In the genomic region with DNA sequence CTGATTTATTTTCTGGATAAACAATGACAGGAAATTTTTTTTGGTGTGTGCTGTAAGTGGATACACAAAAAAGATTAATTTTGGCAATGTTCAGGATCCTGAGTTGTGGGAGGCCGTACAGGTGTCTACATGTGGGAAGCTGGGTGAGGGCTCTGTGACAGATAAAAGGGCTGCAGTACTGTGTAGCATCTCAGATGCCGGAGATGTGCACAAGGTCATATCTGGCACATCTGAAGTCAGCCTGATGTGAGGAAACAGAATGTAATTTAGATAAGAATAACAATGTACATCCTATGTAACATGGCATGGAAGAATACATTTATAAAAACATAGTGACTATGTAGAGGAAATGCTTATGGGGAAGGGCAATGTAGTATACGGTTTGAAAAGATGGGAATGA, we compare ENCODE assay signal across 22 mouse cellular contexts. TPM values are rescaled to one million over a fixed set of nuclear protein-coding genes. Genes with fewer than 3 reads are reported as not detected.
"Had no signal": no experiment of that assay in that cellular context is flagged by ENCODE, and none has a peak within 500 bp of the region (broad histone marks: within the 10 kb centered on the region; RNA-seq: fewer than 3 reads in every experiment).

No protein-coding gene starts in this region.

- DNase-seq: kidney, adult 11 months; kidney, postnatal 4 days; left cerebral cortex, postnatal 4 days; liver, postnatal 0 days; right cerebral cortex, adult 18-20 months; right cerebral cortex, postnatal 14 days; right cerebral cortex, postnatal 4 days; thymus, adult 2 months had no signal

- H3K9me3 ChIP-seq: intestine, embryonic 15.5 days; limb, embryonic 12.5 days; limb, embryonic 15.5 days; lung, embryonic 15.5 days; midbrain, embryonic 12.5 days; midbrain, embryonic 15.5 days; neural tube, embryonic 12.5 days; neural tube, embryonic 15.5 days had no signal

- H3K27ac ChIP-seq: intestine, embryonic 15.5 days; limb, embryonic 12.5 days; limb, embryonic 15.5 days; liver, embryonic 14.5 days; macrophage; midbrain, embryonic 12.5 days; midbrain, embryonic 15.5 days; neural tube, embryonic 12.5 days; neural tube, embryonic 15.5 days; stomach, postnatal 0 days had no signal

- H3K9ac ChIP-seq: intestine, embryonic 15.5 days; limb, embryonic 12.5 days; limb, embryonic 15.5 days; liver, embryonic 14.5 days; liver, postnatal 0 days; lung, embryonic 15.5 days; midbrain, embryonic 12.5 days; midbrain, embryonic 15.5 days; neural tube, embryonic 12.5 days; neural tube, embryonic 15.5 days had no signal

- H3K36me3 ChIP-seq: intestine, embryonic 15.5 days; limb, embryonic 12.5 days; limb, embryonic 15.5 days; lung, embryonic 15.5 days; midbrain, embryonic 12.5 days; midbrain, embryonic 15.5 days; neural tube, embryonic 12.5 days; neural tube, embryonic 15.5 days had no signal

- H3K27me3 ChIP-seq: intestine, embryonic 15.5 days; limb, embryonic 12.5 days; limb, embryonic 15.5 days; lung, embryonic 15.5 days; midbrain, embryonic 12.5 days; midbrain, embryonic 15.5 days; neural tube, embryonic 12.5 days; neural tube, embryonic 15.5 days had no signal

- H3K4me3 ChIP-seq: intestine, embryonic 15.5 days; limb, embryonic 12.5 days; limb, embryonic 15.5 days; lung, embryonic 15.5 days; midbrain, embryonic 12.5 days; midbrain, embryonic 15.5 days; neural tube, embryonic 12.5 days; neural tube, embryonic 15.5 days had no signal

- H3K4me1 ChIP-seq: midbrain, embryonic 12.5 days; midbrain, embryonic 15.5 days; neural tube, embryonic 12.5 days; neural tube, embryonic 15.5 days had no signal

- ATAC-seq: hindbrain, embryonic 16.5 days; intestine, embryonic 15.5 days; liver, postnatal 0 days; midbrain, embryonic 15.5 days had no signal

- H3K4me2 ChIP-seq: intestine, embryonic 15.5 days; limb, embryonic 12.5 days; limb, embryonic 15.5 days; liver, embryonic 11.5 days; lung, embryonic 15.5 days; midbrain, embryonic 12.5 days; midbrain, embryonic 15.5 days; neural tube, embryonic 12.5 days; neural tube, embryonic 15.5 days had no signal

RNA-seq across cellular contexts. Expression of gene Tmem30c, which starts 20.8 kb away (rescaled TPM):
- total RNA-seq: megakaryocyte, adult 5-6 weeks had no signal
- polyA plus RNA-seq: intestine, embryonic 15.5 days; limb, embryonic 15.5 days; liver, embryonic 11.5 days; liver, embryonic 14.5 days; liver, postnatal 0 days; lung, embryonic 15.5 days; macrophage; stomach, postnatal 0 days; thymus, adult 2 months had no signal
